Mouse (Mus musculus): ENCODE results near the gene Fxr2. TPM values are rescaled to one million over a fixed set of nuclear protein-coding genes. Genes with fewer than 3 reads are reported as not detected.

Gene Fxr2
- 100 to 1,000 TPM; 122 to 133 TPM for total RNA-seq (2021)

GRCm38 (mm10) chr11:69632284-69633089, at the start of gene Fxr2:
TSS of gene Fxr2 (plus strand) at chr11:69632990.
- intact Hi-C loops (cut with DNase I), result loop anchor here (2.0 kb wide), 1 partner anchor 30 kb away; the partner anchor contains the start of gene Mpdu1
- DNase-seq (ENCODE audit: low spot score in 2 of 2), result peak; percentile 100

- intact Hi-C loops (cut with DNase I), result loop anchor here (5.0 kb wide), 1 partner anchor 78 kb away; the partner anchor contains the start of gene Mpdu1
- DNase-seq (ENCODE audit: low spot score in 2 of 2), result no peak
Observed at GRCm38 (mm10) chr11:69584008-69584407, 48.8 kb upstream of the Fxr2 start.

- no peak for DNase-seq (ENCODE audit: low spot score in 2 of 2)
- intact Hi-C loops (cut with DNase I), result loop anchor here (5.0 kb wide), 1 partner anchor 77 kb away; the partner anchor contains the start of gene Mpdu1
Observed at GRCm38 (mm10) chr11:69584937-69585336, 47.9 kb upstream of the Fxr2 start.

- DNase-seq (ENCODE audit: low spot score in 2 of 2), result no peak
- intact Hi-C loops (cut with DNase I), result no loop called here
Observed at GRCm38 (mm10) chr11:69585718-69586325, 47.0 kb upstream of the Fxr2 start.

- intact Hi-C loops (cut with DNase I), result no loop called here
Observed at GRCm38 (mm10) chr11:69589207-69589834, 43.5 kb upstream of the Fxr2 start.

GRCm38 (mm10) chr11:69590622-69591021, 42.2 kb upstream of the Fxr2 start:
- intact Hi-C loops (cut with DNase I), result no loop called here

More at GRCm38 (mm10) chr11:69589207-69589834, 43.5 kb upstream of the Fxr2 start:
- DNase-seq (ENCODE audit: low spot score in 2 of 2), result no peak

GRCm38 (mm10) chr11:69591424-69591823, 41.4 kb upstream of the Fxr2 start:
- intact Hi-C loops (cut with DNase I), result no loop called here
- DNase-seq (ENCODE audit: low spot score in 2 of 2), result no peak

More at GRCm38 (mm10) chr11:69590622-69591021, 42.2 kb upstream of the Fxr2 start:
- DNase-seq (ENCODE audit: low spot score in 2 of 2), result no peak

- intact Hi-C loops (cut with DNase I), result no loop called here
Observed at GRCm38 (mm10) chr11:69591899-69592637, 40.7 kb upstream of the Fxr2 start.

GRCm38 (mm10) chr11:69592799-69593198, 40.0 kb upstream of the Fxr2 start:
- no peak for DNase-seq (ENCODE audit: low spot score in 2 of 2)
- intact Hi-C loops (cut with DNase I), result no loop called here

More at GRCm38 (mm10) chr11:69591899-69592637, 40.7 kb upstream of the Fxr2 start:
- DNase-seq (ENCODE audit: low spot score in 2 of 2), result peak; percentile 56 to 76

- no peak for DNase-seq (ENCODE audit: low spot score in 2 of 2)
- intact Hi-C loops (cut with DNase I), result no loop called here
Observed at GRCm38 (mm10) chr11:69594853-69595252, 37.9 kb upstream of the Fxr2 start.

GRCm38 (mm10) chr11:69599436-69599835, 33.4 kb upstream of the Fxr2 start:
- intact Hi-C loops (cut with DNase I), result no loop called here

GRCm38 (mm10) chr11:69600098-69600497, 32.7 kb upstream of the Fxr2 start:
- intact Hi-C loops (cut with DNase I), result no loop called here
- DNase-seq (ENCODE audit: low spot score in 2 of 2), result peak; percentile 58 to 77

More at GRCm38 (mm10) chr11:69599436-69599835, 33.4 kb upstream of the Fxr2 start:
- DNase-seq (ENCODE audit: low spot score in 2 of 2), result no peak

GRCm38 (mm10) chr11:69601768-69602167, 31.0 kb upstream of the Fxr2 start:
- intact Hi-C loops (cut with DNase I), result no loop called here
- no peak for DNase-seq (ENCODE audit: low spot score in 2 of 2)

- no peak for DNase-seq (ENCODE audit: low spot score in 2 of 2)
- intact Hi-C loops (cut with DNase I), result no loop called here
Observed at GRCm38 (mm10) chr11:69603516-69603915, 29.3 kb upstream of the Fxr2 start.

- no peak for DNase-seq (ENCODE audit: low spot score in 2 of 2)
- intact Hi-C loops (cut with DNase I), result loop anchor here (2.0 kb wide), 1 partner anchor 24 kb away; the partner anchor contains the start of genes Trp53 and Wrap53
Observed at GRCm38 (mm10) chr11:69604347-69604746, 28.4 kb upstream of the Fxr2 start.

- intact Hi-C loops (cut with DNase I), result loop anchor here (2.0 kb wide), 1 partner anchor 24 kb away; the partner anchor contains the start of genes Trp53 and Wrap53
- peak; percentile 20 to 27 for DNase-seq (ENCODE audit: low spot score in 2 of 2)
Observed at GRCm38 (mm10) chr11:69604795-69605664, 27.8 kb upstream of the Fxr2 start.

- DNase-seq (ENCODE audit: low spot score in 2 of 2), result peak; percentile 77 to 78
- intact Hi-C loops (cut with DNase I), result loop anchor here (2.0 kb wide), 1 partner anchor 25 kb away; the partner anchor contains the start of genes Trp53 and Wrap53
Observed at GRCm38 (mm10) chr11:69605726-69606490, 26.9 kb upstream of the Fxr2 start, which contains the start of gene Atp1b2. TSS of gene Atp1b2 (minus strand) at chr11:69605942.

- intact Hi-C loops (cut with DNase I), result no loop called here
- no peak for DNase-seq (ENCODE audit: low spot score in 2 of 2)
Observed at GRCm38 (mm10) chr11:69606491-69606795, 26.3 kb upstream of the Fxr2 start.

Data from left cerebral cortex, postnatal 25 days (tissue).